Mouse (Mus musculus): ENCODE data around the gene Ccdc8. TPM values are rescaled to one million over a fixed set of nuclear protein-coding genes. Genes with fewer than 3 reads are reported as not detected.
A peak's percentile ranks its signal among the peaks of the same experiment; 100 is the strongest.

Ccdc8 gene
- total and polyA plus RNA-seq, 2 experiments from 2014 or later = 3.0 to 7.1 TPM

- Histone ChIP-seq H3K27me3 (ENCODE audit: insufficient read depth, low read length) (no peaks in the 10 kb centered on the region), H3K4me2 (ENCODE audit: low read depth, low read length) (no peak overlapping the region), H3K4me1 (ENCODE audit: insufficient read depth, low read length) (peaks cover 18% of the 10 kb centered on the region), H3K27ac (no peak overlapping the region; the same call in 1 of the 2 replicates), H3K36me3 (ENCODE audit: insufficient read depth, low read length) (no peaks in the 10 kb centered on the region), H3K4me3 (ENCODE audit: low read length) (no peak overlapping the region), H3K9me3 (ENCODE audit: low read length) (no peaks in the 10 kb centered on the region), H3K9ac (replicated peaks; ENCODE audit: low read length) (no peak overlapping the region)
- no peak for TF ChIP-seq CTCF (IDR thresholded peaks at IDR 0.05; ENCODE audit: low read depth)
- DNase-seq (ENCODE audit: low spot score) (no peak), ATAC-seq (no peak)
- WGBS = 83% methylated on average over 4 of the region's 4 CpGs
Observed at GRCm38 (mm10) chr7:16955712-16956111, 36.8 kb upstream of the Ccdc8 start.

DNA sequence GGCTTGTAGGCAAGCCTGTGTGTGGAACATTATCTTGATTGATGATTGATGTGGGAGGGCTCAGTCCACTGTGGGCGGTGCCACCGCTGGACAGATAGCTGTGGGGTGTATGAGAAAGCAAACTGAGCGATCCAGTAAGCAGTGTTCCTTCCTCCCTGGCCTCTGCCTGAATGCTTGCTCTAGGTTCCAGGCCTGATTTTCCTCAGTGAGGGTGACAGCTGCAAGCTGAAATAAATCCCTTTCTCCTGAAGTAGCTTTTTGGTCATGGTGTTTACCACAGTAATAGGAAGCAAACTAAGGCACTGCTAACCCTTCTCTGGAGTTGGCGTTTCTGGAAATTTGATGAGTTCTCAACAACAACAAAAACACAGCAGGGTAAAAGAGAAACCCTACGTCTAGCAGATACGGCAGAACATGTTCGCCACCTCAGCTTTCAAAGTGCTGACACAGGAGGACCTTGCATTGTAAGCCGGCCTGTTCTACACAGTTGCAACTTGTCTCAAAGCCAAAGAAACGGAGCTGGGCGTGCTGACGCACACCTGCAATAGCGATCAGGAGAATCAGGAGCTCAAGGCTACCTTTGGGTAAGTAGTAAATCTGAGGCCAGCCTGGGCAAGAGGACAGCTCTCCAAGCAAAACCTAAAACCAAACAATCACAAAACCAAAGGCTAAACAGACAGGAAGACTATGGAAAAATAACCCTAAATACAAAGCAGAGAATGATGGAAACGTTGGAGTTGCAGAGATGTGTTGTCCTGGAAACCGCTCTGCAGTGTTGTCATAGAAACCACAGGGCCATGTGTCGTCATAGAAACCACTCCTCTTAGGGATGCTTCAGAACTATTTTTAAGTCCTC is 35.9 kb upstream of the Ccdc8 start:
- H3K4me1 ChIP-seq (ENCODE audit: insufficient read depth, low read length) = peaks cover 22% of the 10 kb centered on the region
- H3K4me3 ChIP-seq (ENCODE audit: low read length) = no peak overlapping the region
- ATAC-seq = peak; percentile 52; the same call in 1 of the 2 replicates
- peak overlapping the region; percentile 77 for H3K27ac ChIP-seq
- H3K9me3 ChIP-seq (ENCODE audit: low read length) = no peaks in the 10 kb centered on the region
- H3K27me3 ChIP-seq (ENCODE audit: insufficient read depth, low read length) = no peaks in the 10 kb centered on the region
- no peak for TF ChIP-seq CTCF (IDR thresholded peaks at IDR 0.05; ENCODE audit: low read depth)
- H3K4me2 ChIP-seq (ENCODE audit: low read depth, low read length) = no peak overlapping the region; the same call in 1 of the 2 replicates
- DNase-seq (ENCODE audit: low spot score) = peak; percentile 82
- no peak overlapping the region for H3K9ac ChIP-seq (replicated peaks; ENCODE audit: low read length)
- H3K36me3 ChIP-seq (ENCODE audit: insufficient read depth, low read length) = no peaks in the 10 kb centered on the region
- WGBS = 19% methylated on average over 15 of the region's 15 CpGs

GRCm38 (mm10) chr7:16959539-16960187 is 32.8 kb upstream of the Ccdc8 start, which contains the start of gene Pnmal1:
Gene Pnmal1, plus strand, starts transcription at chr7:16959679.
- peak; percentile 98 for DNase-seq (ENCODE audit: low spot score)
- peaks cover 22% of the 10 kb centered on the region for H3K4me1 ChIP-seq (ENCODE audit: insufficient read depth, low read length)
- peak within 1 kb of the TSS; percentile 64 for H3K4me2 ChIP-seq (ENCODE audit: low read depth, low read length)
- no peaks in the 10 kb centered on the region for H3K27me3 ChIP-seq (ENCODE audit: insufficient read depth, low read length)
- peak within 1 kb of the TSS; percentile 91 for H3K27ac ChIP-seq
- TF ChIP-seq CTCF (IDR thresholded peaks at IDR 0.05; ENCODE audit: low read depth) = no peak
- 4% methylated on average over 17 of the region's 17 CpGs for WGBS
- H3K4me3 ChIP-seq (ENCODE audit: low read length) = peak within 1 kb of the TSS; percentile 37
- H3K9ac ChIP-seq (replicated peaks; ENCODE audit: low read length) = peak within 1 kb of the TSS; percentile 43
- no peaks in the 10 kb centered on the region for H3K36me3 ChIP-seq (ENCODE audit: insufficient read depth, low read length)
- no peaks in the 10 kb centered on the region for H3K9me3 ChIP-seq (ENCODE audit: low read length)
- peak; percentile 93 for ATAC-seq

- Histone ChIP-seq H3K9me3 (ENCODE audit: low read length) (no peaks in the 10 kb centered on the region), H3K36me3 (ENCODE audit: insufficient read depth, low read length) (no peaks in the 10 kb centered on the region), H3K4me1 (ENCODE audit: insufficient read depth, low read length) (peaks cover 18% of the 10 kb centered on the region), H3K27me3 (ENCODE audit: insufficient read depth, low read length) (no peaks in the 10 kb centered on the region), H3K4me2 (ENCODE audit: low read depth, low read length) (no peak overlapping the region), H3K27ac (no peak overlapping the region), H3K4me3 (ENCODE audit: low read length) (no peak overlapping the region), H3K9ac (replicated peaks; ENCODE audit: low read length) (no peak overlapping the region)
- TF ChIP-seq CTCF (IDR thresholded peaks at IDR 0.05; ENCODE audit: low read depth) = no peak
- no peak for ATAC-seq
- no peak for DNase-seq (ENCODE audit: low spot score)
- WGBS = 83% methylated on average over 5 of the region's 5 CpGs
Observed at GRCm38 (mm10) chr7:16961678-16962077, 30.8 kb upstream of the Ccdc8 start.

GRCm38 (mm10) chr7:16968414-16968813 is 24.1 kb upstream of the Ccdc8 start:
- H3K9ac ChIP-seq (replicated peaks; ENCODE audit: low read length) = no peak overlapping the region
- H3K27me3 ChIP-seq (ENCODE audit: insufficient read depth, low read length) = no peaks in the 10 kb centered on the region
- no peak overlapping the region for H3K4me3 ChIP-seq (ENCODE audit: low read length)
- no peaks in the 10 kb centered on the region for H3K4me1 ChIP-seq (ENCODE audit: insufficient read depth, low read length)
- no peaks in the 10 kb centered on the region for H3K36me3 ChIP-seq (ENCODE audit: insufficient read depth, low read length)
- 86% methylated on average over 6 of the region's 6 CpGs for WGBS
- ATAC-seq (no peak), DNase-seq (ENCODE audit: low spot score) (no peak)
- no peak for TF ChIP-seq CTCF (IDR thresholded peaks at IDR 0.05; ENCODE audit: low read depth)
- no peak overlapping the region for H3K27ac ChIP-seq
- no peaks in the 10 kb centered on the region for H3K9me3 ChIP-seq (ENCODE audit: low read length)
- no peak overlapping the region for H3K4me2 ChIP-seq (ENCODE audit: low read depth, low read length)

DNA sequence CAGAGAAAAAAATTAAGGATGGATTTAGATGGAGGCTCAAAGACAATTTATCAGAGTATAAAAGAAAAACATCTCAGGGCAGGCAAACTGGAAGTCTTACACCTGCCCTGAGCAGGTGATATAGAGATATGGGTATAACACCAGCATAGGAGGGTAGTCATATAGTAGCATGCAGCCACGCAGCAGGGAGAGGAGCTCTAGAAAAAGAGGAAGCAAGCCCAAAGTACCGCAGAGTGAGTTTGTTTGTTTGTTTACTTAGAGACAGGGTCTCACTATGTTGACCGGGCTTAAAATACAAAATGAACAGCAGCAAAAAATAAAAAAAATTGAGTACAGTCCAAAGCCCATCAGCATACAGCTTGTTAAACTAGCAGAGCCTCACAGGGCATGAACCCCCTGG is 21.3 kb upstream of the Ccdc8 start:
- DNase-seq (ENCODE audit: low spot score) (no peak), ATAC-seq (no peak)
- Histone ChIP-seq H3K27me3 (ENCODE audit: insufficient read depth, low read length) (no peaks in the 10 kb centered on the region), H3K36me3 (ENCODE audit: insufficient read depth, low read length) (no peaks in the 10 kb centered on the region), H3K4me2 (ENCODE audit: low read depth, low read length) (no peak overlapping the region), H3K9me3 (ENCODE audit: low read length) (no peaks in the 10 kb centered on the region), H3K9ac (replicated peaks; ENCODE audit: low read length) (no peak overlapping the region), H3K4me1 (ENCODE audit: insufficient read depth, low read length) (no peaks in the 10 kb centered on the region), H3K4me3 (ENCODE audit: low read length) (no peak overlapping the region), H3K27ac (no peak overlapping the region)
- no peak for TF ChIP-seq CTCF (IDR thresholded peaks at IDR 0.05; ENCODE audit: low read depth)
- 85% methylated on average over 3 of the region's 3 CpGs for WGBS

Data from hindbrain, postnatal 0 days (tissue).